8 mouse cellular contexts compared by ENCODE assay signal in genomic region chr2:118490241-118491091, GRCm38 (mm10). TPM values are rescaled to one million over a fixed set of nuclear protein-coding genes. Genes with fewer than 3 reads are reported as not detected.
DNase-seq lines count a peak whose midpoint lies in the region; ATAC-seq and TF ChIP-seq lines count a peak whose summit lies in the region.

No protein-coding gene starts in this region.

- peak overlapping the region; percentile 37 for H3K9ac ChIP-seq in heart, embryonic 13.5 days
- H3K9ac ChIP-seq in stomach, embryonic 15.5 days = no peak overlapping the region

- no peaks in the 10 kb centered on the region for H3K9me3 ChIP-seq in heart, embryonic 13.5 days
- H3K9me3 ChIP-seq in stomach, embryonic 15.5 days = no peaks in the 10 kb centered on the region

- no peaks in the 10 kb centered on the region; the same call in 1 of the 2 replicates for H3K27me3 ChIP-seq in heart, embryonic 13.5 days (replicated peaks)
- no peaks in the 10 kb centered on the region for H3K27me3 ChIP-seq in stomach, embryonic 15.5 days (replicated peaks)

- no peak for TF ChIP-seq CTCF in left cerebral cortex, adult 2 months (IDR thresholded peaks at IDR 0.05)

- intact Hi-C loops in left cerebral cortex, adult 2 months (cut with DNase I) = no loop called here

- H3K4me3 ChIP-seq in left cerebral cortex, adult 2 months = no peak overlapping the region
- H3K4me3 ChIP-seq in heart, embryonic 13.5 days = no peak overlapping the region
- no peak overlapping the region for H3K4me3 ChIP-seq in stomach, embryonic 15.5 days (replicated peaks)

- WGBS in heart, embryonic 13.5 days = 28% methylated on average over 12 of the region's 12 CpGs
- WGBS in stomach, embryonic 15.5 days = 29% methylated on average over 12 of the region's 12 CpGs

- 0 out of 2 replicates have a peak, but pooled peaks have one; percentile 28 for ATAC-seq in heart, embryonic 13.5 days (ENCODE audit: extremely low read depth, insufficient number of reproducible peaks, low FRiP score, low TSS enrichment)
- ATAC-seq in stomach, embryonic 15.5 days (ENCODE audit: insufficient read depth, low FRiP score, low read depth) = peak; percentile 77; the same call in 1 of the 2 replicates

- DNase-seq in left cerebral cortex, adult 11 months (ENCODE audit: low spot score) = peak; percentile 39
- DNase-seq in left cerebral cortex, adult 2 months (ENCODE audit: extremely low spot score in 1 of 2, low spot score in 2 of 2) = no peak
- DNase-seq in adrenal gland, postnatal 25 days = peak; percentile 68
- peak; percentile 88 for DNase-seq in kidney, postnatal 10 days
- peak; percentile 94 for DNase-seq in lung, postnatal 36 days
- no peak for DNase-seq in cerebellum, adult 11 months

- no peak overlapping the region for H3K27ac ChIP-seq in left cerebral cortex, adult 2 months
- peak overlapping the region; percentile 51 for H3K27ac ChIP-seq in heart, embryonic 13.5 days (replicated peaks)
- H3K27ac ChIP-seq in stomach, embryonic 15.5 days = peak overlapping the region; percentile 67

- no peaks in the 10 kb centered on the region for H3K36me3 ChIP-seq in heart, embryonic 13.5 days
- no peaks in the 10 kb centered on the region for H3K36me3 ChIP-seq in stomach, embryonic 15.5 days

- peaks cover 25% of the 10 kb centered on the region for H3K4me1 ChIP-seq in heart, embryonic 13.5 days
- H3K4me1 ChIP-seq in stomach, embryonic 15.5 days = peaks cover 16% of the 10 kb centered on the region

- peak overlapping the region; percentile 9; the same call in 1 of the 2 replicates for H3K4me2 ChIP-seq in heart, embryonic 13.5 days
- H3K4me2 ChIP-seq in stomach, embryonic 15.5 days = 0 out of 2 replicates have a peak overlapping the region, but pooled peaks have one; percentile 21

RNA-seq across cellular contexts. Expression of gene Srp14, which starts 11.0 kb away (rescaled TPM):
- total RNA-seq in left cerebral cortex, adult 2 months (2021) = 100 to 1,000 TPM; 155 to 157 TPM
- total RNA-seq in adrenal gland, postnatal 25 days (2021) = 206 and 213 TPM in 2 replicates
- polyA plus RNA-seq in heart, embryonic 13.5 days (2015; fragmentation: Nextera tagmentation; extraction: Ambion mirVana) = 196 and 218 TPM in 2 replicates
- polyA plus RNA-seq in stomach, embryonic 15.5 days (2015; fragmentation: Nextera tagmentation; extraction: Ambion mirVana) = 222 and 224 TPM in 2 replicates

RNA-seq across cellular contexts. Expression of gene Bmf, which starts 59.0 kb away (rescaled TPM):
- 1 to 10 TPM; 3.2 to 4.0 TPM for total RNA-seq in left cerebral cortex, adult 2 months (2021)
- total RNA-seq in adrenal gland, postnatal 25 days (2021) = 13.6 and 24.0 TPM in 2 replicates
- polyA plus RNA-seq in heart, embryonic 13.5 days (2015; fragmentation: Nextera tagmentation; extraction: Ambion mirVana) = 2.5 and 2.9 TPM in 2 replicates
- 3.6 and 5.2 TPM in 2 replicates for polyA plus RNA-seq in stomach, embryonic 15.5 days (2015; fragmentation: Nextera tagmentation; extraction: Ambion mirVana)

Comparison
In these comparisons a context has a peak if more than half of its experiments do, and no peak if none do; other contexts are left out.
1. DNase-seq: peak in left cerebral cortex, adult 11 months (single experiment), adrenal gland, postnatal 25 days (single experiment), kidney, postnatal 10 days (single experiment) and lung, postnatal 36 days (single experiment); none in left cerebral cortex, adult 2 months (0 of 2) and cerebellum, adult 11 months (single experiment).